Mouse (Mus musculus): ENCODE data around the gene Spata20.

The Spata20 gene

DNA sequence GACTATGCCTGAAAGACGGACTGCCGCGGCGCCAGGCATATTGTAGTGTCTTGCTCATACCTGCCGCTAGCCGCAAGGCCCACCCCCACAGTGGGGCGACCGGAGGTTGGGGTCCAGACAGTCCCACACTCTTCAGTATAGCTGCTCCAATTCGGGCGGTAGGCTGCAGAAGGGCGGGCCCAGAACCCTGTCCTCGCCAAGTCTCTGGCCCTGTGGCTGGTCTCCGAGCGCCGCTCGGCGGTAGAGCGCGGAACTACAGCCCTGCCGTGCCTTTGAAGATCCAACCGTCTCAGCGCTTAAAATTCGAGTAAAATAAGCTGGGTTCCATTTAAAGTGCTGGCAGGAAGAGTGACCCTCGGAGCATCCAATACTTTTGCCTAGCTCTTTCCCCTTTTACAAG lies at the start of gene Spata20:
Gene Spata20, minus strand, starts transcription at position 179 of the 400 bp plus-strand sequence.
- DNase-seq (ENCODE audit: low read depth in 2 of 2, low spot score in 2 of 2) = peak; percentile 61 to 79

DNA sequence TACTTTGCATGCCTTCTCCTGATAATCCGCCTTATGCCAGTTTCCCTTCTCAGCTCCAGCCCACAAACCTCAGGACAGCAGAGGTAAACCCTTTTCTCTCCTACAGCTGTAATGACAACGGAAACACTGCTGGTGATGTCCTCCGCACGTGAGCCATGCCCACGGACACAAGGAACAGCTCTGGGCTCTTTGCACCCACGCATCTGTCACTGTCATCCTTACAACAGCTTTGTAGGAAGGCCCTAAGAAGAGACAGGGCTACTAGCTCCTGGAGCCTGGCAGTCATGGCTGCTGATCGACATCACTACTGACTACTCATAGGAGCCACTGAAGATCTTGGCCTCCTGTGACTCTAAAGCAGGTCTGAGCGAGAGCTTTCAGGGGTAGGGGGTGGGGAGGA lies 47.2 kb upstream of the Spata20 start:
- no peak for DNase-seq (ENCODE audit: low read depth in 2 of 2, low spot score in 2 of 2)

- no peak for DNase-seq (ENCODE audit: low read depth in 2 of 2, low spot score in 2 of 2)
Measured at GRCm38 (mm10) chr11:94528879-94529278, 42.9 kb upstream of the Spata20 start.

DNA sequence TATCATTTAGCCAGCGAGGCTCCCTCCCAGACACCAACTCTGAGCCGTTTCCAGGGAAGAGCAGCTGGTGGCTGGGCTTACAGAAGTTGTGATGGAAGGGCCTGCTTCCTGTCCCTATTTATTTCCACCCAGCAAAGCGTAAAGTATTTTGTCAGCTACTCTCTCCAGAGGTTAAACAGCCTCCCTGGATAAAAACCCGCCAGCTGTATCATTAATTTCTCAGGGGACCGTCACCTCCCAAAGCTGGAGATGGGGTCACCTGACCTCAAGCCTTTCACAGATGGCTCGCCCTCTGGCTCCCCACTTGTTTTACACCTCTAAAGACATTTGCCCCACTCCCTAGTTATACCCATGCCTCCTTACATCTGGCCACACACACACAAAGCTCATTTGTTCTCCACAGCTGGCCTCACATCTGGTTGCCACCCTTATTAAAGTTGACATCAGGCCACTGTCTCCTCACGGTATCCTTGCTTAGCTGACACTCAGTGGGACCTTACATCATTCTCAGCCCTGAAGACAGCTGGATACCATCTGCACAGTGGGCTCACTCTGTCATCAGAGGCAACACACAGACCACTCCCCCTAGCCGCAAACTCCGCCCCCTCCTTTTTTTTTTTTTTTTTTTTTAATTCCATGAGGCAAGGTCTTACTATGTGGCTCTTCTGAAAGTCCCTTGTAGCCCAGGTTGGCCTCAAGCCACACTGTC lies 40.3 kb upstream of the Spata20 start:
- no peak for DNase-seq (ENCODE audit: low read depth in 2 of 2, low spot score in 2 of 2)

- no peak for DNase-seq (ENCODE audit: low read depth in 2 of 2, low spot score in 2 of 2)
Measured at GRCm38 (mm10) chr11:94521219-94521843, 35.4 kb upstream of the Spata20 start, which contains the start of gene Mycbpap. TSS of gene Mycbpap (minus strand) at chr11:94521742.

GRCm38 (mm10) chr11:94513452-94513851 lies 27.5 kb upstream of the Spata20 start:
- DNase-seq (ENCODE audit: low read depth in 2 of 2, low spot score in 2 of 2) = no peak

- no peak for DNase-seq (ENCODE audit: low read depth in 2 of 2, low spot score in 2 of 2)
Measured at GRCm38 (mm10) chr11:94508976-94509375, 23.0 kb upstream of the Spata20 start.

- DNase-seq (ENCODE audit: low read depth in 2 of 2, low spot score in 2 of 2) = no peak
Measured at GRCm38 (mm10) chr11:94501482-94501881, 15.5 kb upstream of the Spata20 start.

GRCm38 (mm10) chr11:94500362-94500761 lies 14.4 kb upstream of the Spata20 start:
- DNase-seq (ENCODE audit: low read depth in 2 of 2, low spot score in 2 of 2) = no peak

DNA sequence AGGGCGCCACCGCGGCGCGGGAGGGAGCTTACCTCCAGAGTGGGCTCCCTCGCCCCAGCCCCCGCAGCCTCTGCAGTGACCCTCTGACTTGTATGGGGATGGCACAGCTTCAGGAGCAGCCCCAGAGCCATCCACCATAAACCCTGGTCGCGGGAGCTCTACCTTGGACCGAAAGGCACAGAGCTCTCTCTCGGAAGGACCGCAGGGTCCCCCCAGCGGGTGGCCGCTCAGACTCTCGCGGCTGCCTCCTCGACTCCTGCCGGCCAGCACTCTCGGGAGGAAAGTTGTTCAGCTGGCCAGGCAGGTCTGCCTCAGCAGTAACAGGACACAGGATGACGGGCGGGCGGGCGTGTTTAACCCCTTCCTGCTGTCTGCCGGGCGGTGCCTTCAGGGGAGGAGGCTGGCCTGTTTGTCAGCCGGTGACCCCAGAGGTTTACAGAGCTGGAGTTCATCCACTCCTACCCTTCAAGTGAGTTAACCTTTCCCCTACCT lies 13.7 kb upstream of the Spata20 start, which contains the start of gene Epn3:
Gene Epn3, minus strand, starts transcription at position 314 of the 492 bp plus-strand sequence.
- no peak for DNase-seq (ENCODE audit: low read depth in 2 of 2, low spot score in 2 of 2)

DNA sequence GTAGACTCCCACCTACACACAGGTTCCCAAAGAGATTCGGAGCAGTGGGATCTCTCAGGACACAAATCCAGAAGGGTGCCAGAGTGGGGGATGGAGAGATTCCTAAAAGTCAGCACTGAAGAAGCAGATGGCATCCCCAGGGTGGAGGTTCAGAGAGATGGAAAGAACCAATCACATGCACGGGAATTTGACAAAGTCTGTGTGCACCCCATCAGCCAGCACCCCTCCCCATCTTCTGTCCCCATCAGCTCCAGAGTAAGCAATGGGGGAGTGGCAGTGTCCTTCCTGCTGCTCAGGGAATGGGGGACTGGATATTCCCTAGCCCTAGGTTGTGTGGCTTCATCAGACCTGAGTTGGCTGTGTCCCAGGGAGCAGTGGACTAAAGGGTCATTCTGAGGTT lies 13.1 kb upstream of the Spata20 start:
- no peak for DNase-seq (ENCODE audit: low read depth in 2 of 2, low spot score in 2 of 2)

DNA sequence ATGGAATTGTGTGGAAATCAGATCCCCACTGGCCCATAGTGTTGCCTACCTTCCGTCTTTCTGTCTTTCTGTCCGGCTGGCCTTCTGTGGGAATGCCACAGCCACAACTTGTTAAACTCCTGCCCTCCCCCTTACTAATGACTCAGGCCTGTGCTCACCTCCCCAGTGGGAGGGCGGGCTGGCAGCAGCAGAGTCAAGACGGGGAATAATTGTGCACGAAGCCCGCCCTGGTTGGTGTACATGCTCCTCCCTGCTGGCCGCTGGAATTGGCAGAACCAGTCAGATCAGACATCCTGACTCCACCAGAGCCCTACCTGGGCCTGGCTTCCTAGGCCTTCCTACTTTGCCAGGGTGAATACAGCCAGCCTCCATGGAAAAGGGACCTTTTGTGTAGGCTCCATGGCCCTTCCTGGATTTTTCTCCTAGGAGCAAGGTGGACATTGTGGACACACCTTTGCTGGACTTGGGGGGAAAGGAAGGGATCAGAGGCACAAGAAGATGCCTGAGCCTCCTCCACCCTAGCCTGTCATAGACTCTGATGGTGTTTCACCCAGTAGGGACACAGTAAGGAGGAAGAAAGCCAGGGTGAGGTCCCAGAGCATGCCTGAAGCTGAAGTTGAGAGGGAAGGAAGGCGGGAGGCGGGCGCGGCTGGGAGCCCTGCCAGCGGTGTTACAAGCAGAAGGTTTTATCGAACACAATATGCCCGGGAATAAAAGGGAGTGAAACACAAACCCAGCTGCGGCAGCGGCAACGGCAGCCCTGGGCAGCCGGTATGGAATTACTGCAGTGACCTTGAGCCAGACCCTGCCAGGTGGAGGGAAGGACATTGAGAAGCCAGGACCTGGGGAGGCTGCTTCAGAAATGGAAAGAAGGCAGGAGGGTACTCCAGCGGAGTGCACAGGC lies 12.4 kb upstream of the Spata20 start:
- no peak for DNase-seq (ENCODE audit: low read depth in 2 of 2, low spot score in 2 of 2)

- no peak for DNase-seq (ENCODE audit: low read depth in 2 of 2, low spot score in 2 of 2)
Measured at GRCm38 (mm10) chr11:94495415-94495814, 9.4 kb upstream of the Spata20 start.

DNA sequence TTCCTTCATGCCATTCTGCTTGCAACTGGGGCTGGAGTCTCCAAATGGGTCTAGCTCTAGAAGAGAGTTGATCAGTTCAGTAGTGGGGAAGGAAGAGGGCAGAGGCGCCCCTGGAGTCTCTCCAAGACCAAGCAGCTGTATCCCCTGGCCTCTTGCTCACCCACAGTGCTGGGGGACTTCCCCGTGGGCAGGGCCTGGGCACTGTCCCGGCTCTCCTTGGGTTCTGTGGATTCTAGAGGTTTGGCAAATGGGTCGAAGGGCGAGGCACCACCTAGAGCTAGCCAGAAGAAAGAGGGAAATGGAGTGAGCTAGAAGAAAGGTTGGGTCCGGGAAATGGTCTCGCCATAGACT lies 5.7 kb upstream of the Spata20 start:
- no peak for DNase-seq (ENCODE audit: low read depth in 2 of 2, low spot score in 2 of 2)

- DNase-seq (ENCODE audit: low read depth in 2 of 2, low spot score in 2 of 2) = no peak
Measured at GRCm38 (mm10) chr11:94491035-94491748, 5.2 kb upstream of the Spata20 start.

DNA sequence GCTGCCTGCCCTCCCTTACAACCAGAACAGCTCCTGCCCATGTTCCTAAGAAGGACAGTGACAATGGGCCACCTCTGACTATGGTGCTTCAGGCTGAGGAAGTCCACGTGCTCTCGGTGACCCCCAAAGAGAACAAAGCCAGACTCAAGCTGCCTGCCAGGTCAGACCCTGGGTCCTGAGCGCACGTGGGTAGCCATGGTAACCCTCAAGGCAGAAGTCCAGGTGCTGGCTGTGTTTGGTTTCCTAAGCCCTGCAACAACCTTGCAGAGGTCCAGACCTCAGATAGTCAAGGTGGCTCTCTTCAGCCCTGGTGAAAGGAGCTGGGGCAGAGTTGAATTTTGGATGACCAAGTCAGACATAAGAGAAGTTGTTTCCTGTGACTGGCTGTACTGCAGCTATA lies 3.8 kb upstream of the Spata20 start:
- no peak for DNase-seq (ENCODE audit: low read depth in 2 of 2, low spot score in 2 of 2)

DNA sequence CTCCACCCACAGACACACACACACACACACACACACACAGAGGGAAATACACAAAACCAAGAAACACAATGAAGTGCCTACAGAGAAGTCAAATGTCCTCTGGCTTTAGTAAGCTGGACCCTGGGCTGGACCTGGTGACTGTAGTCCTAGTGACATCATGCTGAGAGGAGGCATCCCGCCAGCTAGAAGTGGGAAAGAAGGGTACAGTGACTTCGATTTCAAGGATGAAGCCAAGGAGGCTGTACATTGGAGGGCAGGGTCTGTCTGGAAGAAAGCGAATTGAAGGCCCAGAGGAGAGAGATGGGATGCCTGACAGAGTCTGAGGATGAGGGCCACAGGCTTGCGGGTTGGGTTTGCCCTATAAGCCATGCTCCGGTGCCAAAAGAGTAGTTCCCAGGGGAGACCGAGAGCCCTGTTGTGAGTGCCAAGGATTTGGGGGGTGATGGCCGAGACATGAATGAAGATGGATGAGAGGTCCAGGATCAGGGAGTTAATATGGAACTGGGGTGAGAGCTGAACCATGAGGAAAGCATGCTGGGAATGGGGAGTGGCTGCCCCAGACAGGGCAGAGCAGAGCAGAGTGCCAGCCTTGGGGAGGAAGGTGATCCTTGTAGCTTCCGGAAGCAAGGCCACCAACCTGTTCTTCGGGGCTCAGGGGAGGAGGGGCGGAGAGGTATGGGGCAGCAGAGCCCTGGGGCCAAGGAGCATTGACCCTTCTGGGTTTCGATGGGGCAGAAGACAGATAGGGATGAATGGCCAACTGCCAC lies 3.0 kb upstream of the Spata20 start:
- no peak for DNase-seq (ENCODE audit: low read depth in 2 of 2, low spot score in 2 of 2)

DNA sequence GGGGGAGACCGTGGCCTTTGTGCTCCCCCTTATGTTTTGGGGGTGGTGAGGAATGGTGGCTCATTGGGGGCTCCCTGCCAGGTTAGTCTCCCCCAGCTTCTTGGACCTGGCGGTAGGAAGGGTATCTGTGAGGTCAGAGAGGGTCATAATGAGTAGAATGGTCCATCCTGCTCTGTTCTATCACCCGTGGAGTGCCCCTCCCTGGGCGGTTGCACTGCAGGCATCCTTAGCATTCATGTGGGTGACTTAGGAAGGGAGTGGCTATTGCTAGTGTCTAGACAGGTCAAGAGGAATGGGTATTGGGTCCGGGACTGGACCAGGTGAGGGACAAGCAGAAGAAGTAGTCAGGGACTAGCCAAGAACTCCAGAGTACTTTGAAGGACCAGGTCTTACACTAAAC lies 756 bp downstream of the Spata20 start:
- no peak for DNase-seq (ENCODE audit: low read depth in 2 of 2, low spot score in 2 of 2)

DNA sequence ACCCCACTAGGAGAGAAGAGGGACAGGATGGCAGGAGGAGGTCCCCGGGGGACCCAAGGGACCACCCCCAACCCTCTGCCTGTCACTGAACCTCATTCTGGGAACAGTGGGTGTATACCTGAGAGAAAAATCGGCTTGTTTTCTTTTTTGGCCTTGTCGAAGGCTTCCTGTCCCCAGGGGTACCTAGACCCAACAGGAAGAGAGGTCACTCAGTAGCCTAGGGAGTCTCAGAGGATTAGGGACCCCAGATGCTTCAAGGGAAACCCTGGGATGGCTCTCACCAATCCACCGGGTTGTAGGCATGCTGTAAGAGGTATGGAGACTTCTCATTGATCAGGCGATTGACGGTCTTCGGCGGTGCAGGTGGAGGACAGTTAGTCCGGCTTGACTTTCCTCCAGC lies 1.3 kb downstream of the Spata20 start:
- no peak for DNase-seq (ENCODE audit: low read depth in 2 of 2, low spot score in 2 of 2)

- DNase-seq (ENCODE audit: low read depth in 2 of 2, low spot score in 2 of 2) = no peak
Measured at GRCm38 (mm10) chr11:94483921-94484320, 2.1 kb downstream of the Spata20 start.

Data from CD8-positive naive resting alpha-beta T cell, adult 2 months (primary cell).